Mouse (Mus musculus): ENCODE data around the gene Dda1.

- TF ChIP-seq CTCF (IDR thresholded peaks at IDR 0.05; ENCODE audit: low read depth, low read length): no peak
- TF ChIP-seq POLR2A (IDR thresholded peaks at IDR 0.05; ENCODE audit: borderline replicate concordance, low read depth, low read length): no peak
Measured at GRCm38 (mm10) chr8:71485142-71486135, 16.4 kb downstream of the Dda1 start, which contains the start of gene Ano8.
